Mouse (Mus musculus) spleen, adult 10 weeks (tissue): ENCODE data around the gene Ccl21b. TPM values are rescaled to one million over a fixed set of nuclear protein-coding genes. Genes with fewer than 3 reads are reported as not detected.

Experiments
- polyA plus RNA-seq: library from polyadenylated mRNA; stranded (reverse); fragments of 350-450 nt; fragmentation: Illumina TruSeq; extraction: RNeasy Lipid Tissue Mini Kit (QIAGEN cat#74804); gene quantifications from one replicate; pipeline ENCODE4 v1.2.3, GENCODE M21; 2015; ENCODE audit warnings: low replicate concordance; ENCODE audit not compliant: insufficient read depth

Ccl21b gene
- not detected for polyA plus RNA-seq

GRCm38 (mm10) chr4:42255467-42255866, at the start of gene Ccl21b:
Gene Ccl21b, plus strand, starts transcription at chr4:42255767.

GRCm38 (mm10) chr4:42240339-42240738, 15.2 kb upstream of the Ccl21b start, which contains the start of gene Gm10600:
Gene Gm10600, plus strand, starts transcription at chr4:42240639.

DNA sequence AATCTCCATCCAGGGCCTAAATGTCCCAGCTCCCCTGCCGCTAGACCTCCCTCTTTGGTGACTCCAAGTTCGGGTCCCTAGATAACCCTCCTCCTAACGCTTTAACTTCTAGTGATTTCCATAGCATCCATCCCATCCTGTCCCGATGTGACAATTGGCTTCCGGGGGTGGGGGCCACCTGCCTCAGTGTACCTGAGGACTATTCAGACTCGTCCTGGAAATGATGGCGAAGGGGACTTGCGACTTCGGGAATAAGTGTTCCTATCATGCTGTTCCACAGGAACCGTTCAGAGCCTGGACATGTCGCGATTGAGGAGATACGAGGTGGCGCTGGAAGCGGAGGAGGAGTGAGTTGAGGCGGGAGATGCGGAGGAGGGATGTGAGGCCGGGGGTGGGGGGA, 38.4 kb downstream of the Ccl21b start, which contains the start of gene Gm21953:
Gene Gm21953 (plus strand): TSS at position 301 of the 400 bp plus-strand sequence.

Other genes with a start within 250 kb of the Ccl21b start
- gene Gm21093, start 221.0 kb upstream of the Ccl21b start, polyA plus RNA-seq = not detected
- gene Gm3893, start 164.6 kb upstream of the Ccl21b start, polyA plus RNA-seq = not detected
- not detected for gene Gm13304, start 140.9 kb upstream of the Ccl21b start, polyA plus RNA-seq
- not detected for gene Gm13306, start 102.3 kb upstream of the Ccl21b start, polyA plus RNA-seq
- gene Gm13305, start 87.2 kb upstream of the Ccl21b start, polyA plus RNA-seq = 1.6 TPM
- gene Gm10600, start 15.1 kb upstream of the Ccl21b start, polyA plus RNA-seq = 1.5 TPM
- not detected for gene Gm21953, start 38.5 kb downstream of the Ccl21b start, polyA plus RNA-seq
- gene Fam205a3, start 62.6 kb downstream of the Ccl21b start, polyA plus RNA-seq = not detected
- not detected for gene Gm21586, start 183.6 kb downstream of the Ccl21b start, polyA plus RNA-seq
- 0.21 TPM for gene Gm2163, start 211.0 kb downstream of the Ccl21b start, polyA plus RNA-seq